Mouse (Mus musculus) cerebellum, postnatal 14 days (tissue): ENCODE measurements at regions not wholly inside any gene's neighbourhood (a gene's known extent, or its start where the extent isn't known, plus 50 kb on each side); places are given as distances from the start of the nearest gene placed in this dataset.
A peak's percentile ranks its signal among the peaks of the same experiment; 100 is the strongest.

Experiments used
- DNase-seq, 2 experiments: peaks; one replicate each; pipeline ENCODE4 v3.0.0; 2021; ENCODE audit warnings: mixed read lengths in 2 of 2

GRCm38 (mm10) chr5:144621967-144622366 lies 76.3 kb downstream of the Nptx2 start:
- no peak for DNase-seq

- no peak for DNase-seq
Measured at GRCm38 (mm10) chr5:144623358-144623757, 77.7 kb downstream of the Nptx2 start.

GRCm38 (mm10) chr5:144632295-144632694 lies 86.6 kb downstream of the Nptx2 start:
- no peak for DNase-seq

GRCm38 (mm10) chr5:144638631-144639030 lies 92.9 kb downstream of the Nptx2 start:
- peak; percentile 59 to 63 for DNase-seq

- DNase-seq = no peak
Measured at GRCm38 (mm10) chr5:144639639-144640038, 93.9 kb downstream of the Nptx2 start.

GRCm38 (mm10) chr5:144642766-144643165 lies 97.1 kb downstream of the Nptx2 start:
- peak; percentile 8 to 24 for DNase-seq

GRCm38 (mm10) chr5:144643438-144643837 lies 97.7 kb downstream of the Nptx2 start:
- no peak for DNase-seq

- no peak for DNase-seq
Measured at GRCm38 (mm10) chr5:144645367-144645766, 99.7 kb downstream of the Nptx2 start.

- DNase-seq = no peak
Measured at GRCm38 (mm10) chr5:144647311-144648104, 101.8 kb downstream of the Nptx2 start.

- DNase-seq = no peak
Measured at GRCm38 (mm10) chr5:144652231-144652630, 106.5 kb downstream of the Nptx2 start.

- DNase-seq = peak in 1 of 2 experiments; percentile 8
Measured at GRCm38 (mm10) chr5:144662031-144662430, 99.6 kb downstream of the Tmem130 start.

GRCm38 (mm10) chr5:144663981-144664380 lies 97.6 kb downstream of the Tmem130 start:
- DNase-seq = no peak

GRCm38 (mm10) chr5:144664571-144665295 lies 96.9 kb downstream of the Tmem130 start:
- DNase-seq = no peak

GRCm38 (mm10) chr5:144668060-144668459 lies 93.6 kb downstream of the Tmem130 start:
- no peak for DNase-seq

GRCm38 (mm10) chr5:144678815-144679750 lies 82.5 kb downstream of the Tmem130 start:
- DNase-seq = no peak

- no peak for DNase-seq
Measured at GRCm38 (mm10) chr5:144684184-144684583, 77.4 kb downstream of the Tmem130 start.
